Mouse (Mus musculus) spleen, postnatal 14 days (tissue): ENCODE data around the gene Prl3d2.
"Not testable (repeated sequence)": the region's sequence is repeated elsewhere in the genome, so short reads cannot be mapped to it uniquely, and the experiment has no call there.

Experiments
- DNase-seq, 2 experiments: peaks; one replicate each; pipeline ENCODE4 v3.0.0; 2021 to 2022; ENCODE audit warnings: low spot score in 2 of 2

The Prl3d2 gene

GRCm38 (mm10) chr13:27121398-27121797 lies at the start of gene Prl3d2:
TSS of gene Prl3d2 (plus strand) at chr13:27121698.
- not testable (repeated sequence) for DNase-seq

GRCm38 (mm10) chr13:27093890-27094289 lies 27.6 kb upstream of the Prl3d2 start, which contains the start of gene Prl3d1:
TSS of gene Prl3d1 (plus strand) at chr13:27094190.
- DNase-seq, result not testable (repeated sequence)

GRCm38 (mm10) chr13:27148264-27148663 lies 26.8 kb downstream of the Prl3d2 start:
- DNase-seq, result no peak

GRCm38 (mm10) chr13:27156490-27156889 lies 35.0 kb downstream of the Prl3d2 start, which contains the start of gene Prl3d3:
TSS of gene Prl3d3 (plus strand) at chr13:27156790.
- not testable (repeated sequence) for DNase-seq
